Mouse (Mus musculus): Measurements from ENCODE around the gene Rft1.
"Not testable (repeated sequence)": the region's sequence is repeated elsewhere in the genome, so short reads cannot be mapped to it uniquely, and the experiment has no call there.

Rft1 gene

GRCm38 (mm10) chr14:30682131-30682530 is 28.0 kb downstream of the Rft1 start:
- no peak for DNase-seq

DNA sequence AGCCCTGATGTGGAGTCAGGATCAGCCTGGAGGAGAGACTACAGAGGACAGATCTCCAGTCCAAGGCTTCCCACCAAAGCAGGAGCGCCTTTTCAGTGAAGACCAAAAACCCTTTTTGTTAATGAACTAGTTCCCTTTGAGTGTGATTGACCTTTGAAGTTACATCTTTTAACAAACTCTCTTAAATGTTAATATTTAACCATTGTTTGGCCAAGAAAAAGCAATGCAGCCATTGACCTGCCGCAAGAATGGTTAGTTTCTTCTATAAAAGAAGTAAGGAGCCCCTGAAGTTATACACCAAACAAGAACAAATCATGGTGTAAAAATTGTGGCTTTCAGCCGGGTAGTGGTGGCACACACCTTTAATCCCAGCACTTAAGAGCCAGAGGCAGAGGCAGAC is 36.5 kb downstream of the Rft1 start:
- DNase-seq = peak; percentile 18

- no peak for DNase-seq
Observed at GRCm38 (mm10) chr14:30692439-30692838, 38.3 kb downstream of the Rft1 start.

GRCm38 (mm10) chr14:30694786-30695185 is 40.6 kb downstream of the Rft1 start:
- DNase-seq = no peak

- peak; percentile 85 for DNase-seq
Observed at GRCm38 (mm10) chr14:30695609-30696008, 41.4 kb downstream of the Rft1 start.

DNA sequence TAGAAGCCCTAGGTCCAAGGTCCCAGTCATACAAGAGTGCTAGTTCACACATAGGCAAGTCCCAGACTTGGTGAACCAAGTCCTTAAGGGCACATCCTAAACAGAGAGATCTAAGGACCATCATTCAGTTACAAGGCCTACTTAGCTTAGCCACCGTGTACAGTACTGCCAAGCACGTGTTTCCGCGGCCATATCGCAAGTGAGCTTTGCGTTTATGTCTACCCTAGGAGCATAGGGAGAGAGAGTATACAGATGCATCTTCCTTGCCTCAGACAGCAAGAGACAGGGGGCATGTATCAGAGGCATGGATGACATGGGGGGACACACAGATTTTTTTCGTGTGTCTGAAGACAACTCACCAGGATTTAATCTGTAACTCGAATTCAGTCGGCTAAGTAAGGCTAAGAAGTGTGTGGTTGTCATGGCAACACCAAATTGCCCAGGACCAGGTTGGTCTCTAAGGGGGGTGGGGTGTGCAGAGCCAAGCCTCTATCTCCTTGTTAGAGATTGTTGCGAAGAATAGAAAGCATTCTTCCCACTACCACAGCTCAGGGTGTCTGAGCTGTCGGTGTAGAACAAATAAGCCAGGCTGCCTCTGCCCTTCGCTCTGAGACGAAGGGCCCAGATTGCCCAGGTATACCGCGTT is 43.4 kb downstream of the Rft1 start:
- no peak for DNase-seq

GRCm38 (mm10) chr14:30699656-30700055 is 45.5 kb downstream of the Rft1 start:
- DNase-seq = peak; percentile 60

DNA sequence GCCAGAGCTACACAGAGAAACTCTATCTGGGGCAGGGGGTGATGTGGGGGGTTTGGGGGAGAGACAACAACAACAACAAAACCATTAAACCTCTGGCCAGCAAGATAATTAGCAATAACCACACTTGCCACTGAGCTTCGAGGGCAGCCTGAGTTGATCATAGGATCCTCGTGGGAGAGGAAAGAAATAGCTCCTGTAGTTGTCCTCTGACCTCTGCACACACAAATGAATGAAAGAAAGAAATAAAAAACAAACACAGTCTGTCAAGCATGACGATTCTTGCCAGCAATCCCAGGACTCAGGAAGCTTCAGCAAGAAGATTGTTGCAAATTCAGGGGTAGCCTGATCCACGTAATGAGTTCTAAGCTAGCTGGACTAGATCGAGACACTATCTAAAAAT is 48.4 kb downstream of the Rft1 start:
- DNase-seq = peak; percentile 40

DNA sequence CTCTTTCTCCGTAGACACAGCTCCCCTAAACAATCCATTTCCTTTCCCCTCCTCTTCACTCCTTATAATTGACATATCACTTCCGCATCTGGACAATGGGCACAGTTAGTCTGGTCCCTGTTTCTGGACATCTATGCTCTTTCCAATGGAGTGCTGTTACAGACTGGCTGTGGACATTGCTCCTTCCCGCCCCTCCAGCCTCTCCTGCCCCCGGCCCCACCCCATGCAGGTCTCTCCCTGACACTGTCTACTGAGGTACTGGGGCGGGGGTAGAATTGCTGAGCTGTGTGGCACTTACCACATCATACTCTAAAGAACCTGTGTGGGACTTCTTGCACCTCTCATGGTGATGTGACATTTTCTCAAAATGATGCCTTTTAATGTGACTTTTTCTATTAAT is 48.9 kb downstream of the Rft1 start:
- DNase-seq = no peak

DNA sequence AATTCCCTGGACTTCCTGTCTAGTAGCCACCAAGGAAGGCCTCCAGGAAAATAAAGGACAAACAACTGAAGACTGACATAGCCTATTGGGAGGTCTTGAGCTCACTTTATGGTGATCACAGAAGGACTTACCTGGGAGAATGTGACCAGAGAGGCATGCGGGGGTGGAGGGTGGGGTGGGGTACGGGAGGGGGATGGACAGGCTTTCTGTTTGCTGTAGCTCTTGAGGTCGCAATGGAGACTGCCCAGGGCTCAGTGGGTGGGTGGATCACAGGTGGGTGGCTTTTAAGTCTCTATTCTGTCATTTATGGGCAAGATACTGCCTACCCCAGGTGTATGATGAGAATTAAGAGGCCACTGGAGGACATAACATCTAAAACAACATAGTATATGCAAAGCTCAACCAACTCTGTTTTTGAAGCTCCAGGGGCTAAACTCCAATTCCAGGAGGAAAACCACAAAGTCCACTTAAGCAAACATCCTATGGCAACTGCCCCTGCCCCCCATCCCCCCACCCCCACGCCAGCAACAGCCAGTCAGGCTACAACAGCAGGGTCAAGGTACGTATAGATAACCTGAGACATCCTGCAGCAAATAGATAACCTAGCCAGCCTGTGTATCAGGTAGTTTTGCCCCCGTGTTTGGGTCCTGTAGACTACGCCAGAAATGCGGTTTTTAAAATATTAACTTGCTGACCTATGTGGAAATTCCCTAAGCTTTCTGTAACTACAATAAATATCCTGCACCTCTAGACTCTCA is 50.1 kb downstream of the Rft1 start:
- DNase-seq = no peak

DNA sequence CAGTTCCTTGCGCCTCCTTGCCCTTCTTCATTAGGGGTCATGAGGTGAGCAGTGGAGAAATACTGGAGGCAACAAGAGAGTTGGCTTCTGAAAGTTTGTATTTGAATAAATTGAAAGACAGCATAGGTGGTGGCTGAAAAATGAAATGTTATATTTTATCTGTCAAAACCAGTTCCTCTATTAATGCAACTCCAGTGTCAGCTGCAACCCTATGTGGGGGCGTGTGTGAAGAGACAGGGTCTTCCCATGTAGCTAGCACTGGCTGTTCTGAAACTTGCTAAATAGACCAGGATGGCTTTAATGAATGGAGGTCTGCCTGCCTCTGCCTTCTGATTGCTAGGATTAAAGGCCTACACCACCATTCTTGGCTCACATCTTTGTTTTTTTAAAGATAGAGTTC is 57.7 kb downstream of the Rft1 start:
- no peak for DNase-seq

DNA sequence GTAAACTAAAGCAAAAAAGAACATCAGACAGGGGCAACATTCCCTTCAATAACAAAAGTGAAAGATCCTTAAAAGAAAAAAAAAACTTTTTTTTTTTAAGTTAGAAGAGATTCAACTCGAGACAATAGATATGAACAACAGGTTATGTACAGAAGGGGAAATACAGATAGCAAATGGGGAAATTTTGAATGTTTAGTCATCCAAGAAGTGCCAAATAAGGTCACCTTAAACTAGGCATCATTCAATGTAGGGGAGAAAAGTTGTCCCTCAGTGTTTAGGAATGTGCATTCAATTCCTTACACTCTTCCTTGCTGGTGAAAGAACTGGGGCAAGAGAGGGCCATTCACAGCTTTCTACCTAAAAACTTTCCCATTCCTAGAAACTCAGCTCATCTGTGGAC is 59.6 kb downstream of the Rft1 start:
- no peak for DNase-seq

DNA sequence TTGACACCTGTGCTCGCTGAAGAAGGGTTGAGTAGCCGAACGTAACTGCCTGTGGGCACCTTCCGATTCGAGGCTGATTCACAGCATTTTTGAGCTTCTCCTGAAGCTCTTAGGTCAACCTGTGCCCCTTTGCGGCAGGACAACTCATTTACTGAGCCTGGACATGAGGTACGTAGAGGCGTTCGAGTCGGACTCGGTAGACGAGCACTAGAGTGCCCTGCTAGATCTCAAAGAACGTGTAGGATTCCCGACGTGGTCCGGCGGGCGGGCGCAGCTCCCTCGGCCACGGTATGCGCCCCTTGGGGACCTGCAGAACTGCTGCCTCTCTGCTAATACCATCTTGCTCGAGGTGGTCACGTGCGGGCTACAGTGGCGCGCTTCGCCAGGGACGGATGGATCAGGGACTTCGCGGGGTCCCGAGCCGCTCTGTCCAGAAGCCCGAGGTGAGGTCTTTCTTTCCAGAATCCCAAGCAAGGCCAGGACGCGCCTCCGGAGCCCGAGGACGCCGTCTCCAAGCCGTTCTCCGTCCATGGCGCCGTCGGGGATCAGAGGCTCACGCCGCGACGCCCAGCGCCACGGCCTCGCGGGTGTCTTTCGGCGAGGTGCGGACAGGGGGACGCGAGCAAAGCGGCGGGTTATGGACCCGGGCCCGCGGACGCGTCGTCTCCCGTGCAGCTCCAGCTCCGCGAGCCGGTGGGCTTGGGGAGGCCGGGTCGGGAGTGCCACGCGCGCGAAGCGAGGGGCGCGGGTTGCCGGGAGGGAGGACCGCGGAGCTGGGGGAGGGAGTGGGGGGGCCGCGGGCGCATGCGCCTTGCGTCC is 60.8 kb downstream of the Rft1 start, which contains the start of gene Sfmbt1:
Gene Sfmbt1 (plus strand): TSS at position 51 of the 819 bp plus-strand sequence.
- no peak for DNase-seq

DNA sequence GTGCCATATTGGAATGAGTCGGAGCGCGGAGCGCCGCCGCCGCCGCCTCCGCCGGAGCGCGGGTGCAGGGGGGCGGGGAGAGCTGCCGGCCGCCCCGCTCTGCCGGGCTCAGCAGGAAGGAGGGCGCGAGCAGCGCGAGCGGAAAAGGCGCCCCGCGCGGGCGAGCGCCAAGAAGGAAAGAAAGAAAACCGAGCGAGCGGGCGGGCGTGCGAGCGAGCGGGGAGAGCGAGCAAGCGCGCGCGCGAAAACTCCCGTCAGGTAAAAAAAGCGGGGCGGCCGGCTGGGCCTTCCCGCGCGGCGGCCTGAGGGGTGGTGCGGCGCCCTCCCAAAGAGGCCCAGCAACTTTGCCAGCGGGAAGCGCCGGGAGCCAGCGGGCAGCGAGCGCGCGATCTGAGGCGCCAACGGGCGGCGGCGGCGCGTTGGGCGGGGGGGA is 61.5 kb downstream of the Rft1 start:
- DNase-seq = peak; percentile 91

- DNase-seq = peak; percentile 77
Observed at GRCm38 (mm10) chr14:30716051-30716952, 62.1 kb downstream of the Rft1 start.

DNA sequence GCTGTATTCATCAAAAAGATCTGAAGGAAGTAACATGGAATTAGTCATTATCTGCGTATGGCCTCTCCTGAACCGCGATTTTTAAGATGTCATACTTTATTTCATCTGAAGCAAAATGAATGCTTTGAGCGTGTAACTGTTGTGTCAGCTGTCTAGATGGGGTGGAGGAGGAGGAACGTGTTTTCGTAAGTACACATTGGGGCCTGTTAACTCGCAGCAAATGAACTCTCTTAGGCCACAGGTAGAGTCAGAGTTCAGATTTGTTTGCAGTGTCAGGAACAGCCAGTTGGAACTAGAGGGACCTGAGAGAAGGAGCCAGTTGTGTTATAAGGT is 62.8 kb downstream of the Rft1 start:
- DNase-seq = peak; percentile 34

GRCm38 (mm10) chr14:30718696-30719095 is 64.5 kb downstream of the Rft1 start:
- not testable (repeated sequence) for DNase-seq

DNA sequence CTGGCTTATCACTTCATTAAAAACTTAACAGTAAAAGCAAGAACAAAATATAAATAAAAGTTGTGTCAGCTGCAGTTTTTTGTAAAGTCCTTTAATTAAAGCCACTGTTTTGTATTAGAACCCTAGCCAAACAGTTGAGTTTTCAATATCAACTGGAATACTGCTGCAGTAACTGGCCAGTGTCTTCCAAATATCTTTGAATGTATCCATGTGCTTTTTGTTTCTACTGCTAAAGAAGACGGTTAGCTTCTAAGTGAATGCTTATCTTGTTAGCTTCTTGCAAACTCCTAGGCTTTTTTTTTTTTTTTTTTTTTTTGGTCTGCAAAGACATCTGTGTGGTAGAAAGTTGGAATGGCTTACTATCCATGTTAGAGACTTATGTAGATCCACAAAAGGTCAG is 65.4 kb downstream of the Rft1 start:
- DNase-seq = no peak

DNA sequence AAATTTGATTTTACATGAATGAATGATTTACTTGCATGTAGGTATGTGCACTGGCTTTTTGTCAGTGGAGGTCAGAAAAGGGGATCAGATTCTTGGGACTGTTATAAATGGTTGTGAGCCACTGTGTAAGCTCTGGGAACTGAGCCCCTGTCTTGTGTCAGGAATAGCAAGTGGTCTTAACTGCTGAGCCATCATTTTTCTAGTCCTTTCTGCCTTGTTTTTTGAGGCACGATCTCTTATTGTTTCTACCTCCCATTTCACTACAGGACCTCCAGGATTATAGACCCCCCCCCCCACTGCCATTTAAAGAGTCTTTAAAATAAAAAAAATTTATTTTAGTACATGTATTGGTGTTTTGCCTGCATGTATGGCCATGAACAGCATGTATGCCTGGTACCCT is 67.7 kb downstream of the Rft1 start:
- no peak for DNase-seq

DNA sequence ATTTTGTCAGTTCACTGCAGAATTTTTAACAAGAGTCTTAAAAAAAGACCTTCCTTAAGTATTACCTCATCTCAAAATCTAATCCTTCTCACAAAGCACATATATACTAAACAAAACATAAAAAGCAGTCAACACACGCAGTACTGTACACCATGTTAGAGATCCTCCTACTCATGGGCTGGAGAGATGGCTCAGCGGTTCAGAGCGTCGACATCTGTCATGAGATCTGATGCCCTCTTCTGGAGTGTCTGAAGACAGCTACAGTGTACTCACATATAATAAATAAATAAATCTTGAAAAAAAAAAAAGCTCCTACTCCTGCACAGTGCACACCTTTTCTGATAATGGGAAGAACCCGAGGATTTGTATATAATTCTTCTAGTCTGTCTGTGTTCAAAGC is 68.2 kb downstream of the Rft1 start:
- no peak for DNase-seq

- no peak for DNase-seq
Observed at GRCm38 (mm10) chr14:30731896-30732295, 77.7 kb downstream of the Rft1 start.

DNA sequence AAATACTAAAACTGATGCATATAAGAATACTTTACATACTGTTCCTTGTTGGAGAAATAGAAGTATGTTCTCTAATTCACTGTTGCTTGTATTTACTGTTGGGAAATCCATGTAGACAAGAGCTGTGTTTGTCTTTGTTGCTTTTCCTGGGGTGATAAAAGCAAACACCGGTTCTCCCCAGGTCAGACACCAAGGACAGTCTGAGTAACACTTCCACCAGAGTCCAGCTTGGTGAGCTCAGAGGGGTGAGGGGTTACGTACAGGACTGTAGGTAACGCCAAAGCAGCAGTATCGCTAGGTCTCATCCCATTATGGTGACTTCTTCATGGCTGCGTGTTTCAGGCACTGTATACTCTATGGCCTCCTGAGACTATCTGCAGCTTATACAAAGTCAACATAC is 80.5 kb downstream of the Rft1 start:
- DNase-seq = no peak

GRCm38 (mm10) chr14:30735810-30736209 is 81.7 kb downstream of the Rft1 start:
- no peak for DNase-seq
